Mouse (Mus musculus): ENCODE data around the gene 1810037I17Rik. TPM values are rescaled to one million over a fixed set of nuclear protein-coding genes. Genes with fewer than 3 reads are reported as not detected.

1810037I17Rik gene
- total and polyA plus RNA-seq, 3 experiments: 47.3 to 64.9 TPM; not detected in 1

DNA sequence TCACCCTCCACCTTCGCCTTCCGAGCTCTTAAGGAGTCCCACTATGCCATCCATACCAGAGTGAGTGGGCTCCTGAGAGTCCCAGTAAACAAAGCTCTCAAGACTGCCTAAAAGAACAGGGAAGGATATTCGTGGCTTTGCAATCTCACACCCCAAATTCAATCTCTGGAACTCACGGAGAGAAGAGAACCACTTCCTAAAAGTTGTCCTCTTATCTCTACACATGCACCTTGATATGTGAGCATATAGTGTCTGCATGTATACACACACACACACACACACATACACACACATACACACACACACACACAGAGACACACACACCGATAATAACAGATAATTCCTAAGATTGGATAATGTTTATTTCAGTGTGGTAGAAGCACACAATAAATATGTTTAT lies 8.5 kb upstream of the 1810037I17Rik start (continued):
- TF ChIP-seq MEF2A (IDR thresholded peaks at IDR 0.05; ENCODE audit: extremely low read depth, insufficient replicate concordance, low read depth, low read length, poor library complexity, severe bottlenecking) (no peak), ZNF384 (IDR thresholded peaks at IDR 0.05; ENCODE audit: low read depth, low read length) (no peak), TBP (IDR thresholded peaks at IDR 0.05; ENCODE audit: low read depth, low read length) (no peak), HCFC1 (IDR thresholded peaks at IDR 0.05; ENCODE audit: low read depth, low read length) (no peak)

DNA sequence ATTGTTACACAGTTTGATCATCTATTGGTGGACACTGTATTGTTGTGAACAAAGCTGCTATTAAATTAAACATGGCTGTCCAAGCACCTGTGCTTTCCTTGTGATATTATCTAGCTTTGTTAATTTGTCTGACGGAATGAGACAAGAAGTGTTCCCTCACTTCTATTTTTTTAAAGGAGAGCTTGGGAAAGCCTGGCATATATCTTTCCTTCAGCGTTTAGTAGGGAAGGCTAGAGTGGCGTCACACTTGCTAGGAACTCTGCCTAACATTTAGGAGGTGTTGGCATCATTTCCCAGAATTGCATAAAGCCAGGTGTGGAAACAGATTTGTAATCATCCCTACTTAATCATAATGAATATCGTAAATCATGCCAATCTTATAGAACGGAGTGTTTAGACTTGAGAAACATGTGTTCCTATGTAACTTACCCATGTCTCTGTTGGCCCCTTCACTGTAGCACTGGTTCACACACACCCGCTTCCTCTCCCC lies 7.8 kb upstream of the 1810037I17Rik start:
- no peak overlapping the region for H3K27ac ChIP-seq (ENCODE audit: control insufficient read depth, low read depth, low read length)
- no peaks in the 10 kb centered on the region for H3K27me3 ChIP-seq (ENCODE audit: control insufficient read depth in 1 of 2, insufficient read depth in 2 of 2, low read length in 2 of 2)
- H3K36me3 ChIP-seq (ENCODE audit: control insufficient read depth in 1 of 2, insufficient read depth in 2 of 2, low read length in 2 of 2): peaks cover 0 to 35% of the 10 kb centered on the region in 2 experiments; a peak in 2 of 4 replicates
- no peak overlapping the region for H3K9ac ChIP-seq (ENCODE audit: control insufficient read depth, low read depth, low read length, poor library complexity, severe bottlenecking)
- DNase-seq (ENCODE audit: low read depth, low spot score): no peak
- no peaks in the 10 kb centered on the region for H3K9me3 ChIP-seq (replicated peaks; ENCODE audit: insufficient read depth, low read length)
- TF ChIP-seq ZKSCAN1 (IDR thresholded peaks at IDR 0.05; ENCODE audit: low read depth, low read length) (no peak), MAFK (IDR thresholded peaks at IDR 0.05; ENCODE audit: borderline replicate concordance, low read depth, low read length) (no peak), USF1 (IDR thresholded peaks at IDR 0.05; ENCODE audit: low read depth, low read length) (no peak), CHD2 (IDR thresholded peaks at IDR 0.05; ENCODE audit: low read length) (no peak), NELFE (IDR thresholded peaks at IDR 0.05; ENCODE audit: low read depth, low read length) (no peak), TBP (IDR thresholded peaks at IDR 0.05; ENCODE audit: low read depth, low read length) (no peak), MAX (IDR thresholded peaks at IDR 0.05; ENCODE audit: low read length) (no peak), USF2 (IDR thresholded peaks at IDR 0.05; ENCODE audit: borderline replicate concordance in 1 of 2, insufficient read depth in 1 of 2, low read depth in 1 of 2, low read length in 2 of 2) (no peak), CHD1 (IDR thresholded peaks at IDR 0.05; ENCODE audit: low read depth, low read length) (no peak), JUND (IDR thresholded peaks at IDR 0.05; ENCODE audit: low read depth, low read length) (no peak), E2F4 (IDR thresholded peaks at IDR 0.05; ENCODE audit: borderline replicate concordance, low read depth, low read length) (no peak), ZC3H11A (IDR thresholded peaks at IDR 0.05; ENCODE audit: low read depth, low read length) (no peak), ZNF384 (IDR thresholded peaks at IDR 0.05; ENCODE audit: low read depth, low read length) (no peak), POLR2A (IDR thresholded peaks at IDR 0.05; ENCODE audit: control insufficient read depth in 1 of 2, insufficient read depth in 1 of 2, low read depth in 1 of 2, low read length in 2 of 2, poor library complexity in 1 of 2) (no peak), SIN3A (IDR thresholded peaks at IDR 0.05; ENCODE audit: low read length) (no peak)
- no peaks in the 10 kb centered on the region for H3K79me2 ChIP-seq (ENCODE audit: control insufficient read depth, insufficient read depth, low read length, poor library complexity)
- no peak overlapping the region for H3K4me3 ChIP-seq (ENCODE audit: control insufficient read depth in 1 of 2, insufficient read depth in 1 of 2, low read depth in 2 of 2, low read length in 2 of 2)
- peaks cover 16 to 35% of the 10 kb centered on the region in 2 experiments for H3K4me1 ChIP-seq (ENCODE audit: control insufficient read depth in 1 of 2, insufficient read depth in 2 of 2, low read length in 2 of 2)

- peak; percentile 25 for DNase-seq (ENCODE audit: low read depth, low spot score)
- H3K27me3 ChIP-seq (ENCODE audit: control insufficient read depth in 1 of 2, insufficient read depth in 2 of 2, low read length in 2 of 2): no peaks in the 10 kb centered on the region
- peaks cover 18 to 39% of the 10 kb centered on the region in 2 experiments for H3K4me1 ChIP-seq (ENCODE audit: control insufficient read depth in 1 of 2, insufficient read depth in 2 of 2, low read length in 2 of 2)
- H3K79me2 ChIP-seq (ENCODE audit: control insufficient read depth, insufficient read depth, low read length, poor library complexity): no peaks in the 10 kb centered on the region
- no peak overlapping the region for H3K4me3 ChIP-seq (ENCODE audit: control insufficient read depth in 1 of 2, insufficient read depth in 1 of 2, low read depth in 2 of 2, low read length in 2 of 2)
- H3K27ac ChIP-seq (ENCODE audit: control insufficient read depth, low read depth, low read length): peak overlapping the region; percentile 26
- H3K9ac ChIP-seq (ENCODE audit: control insufficient read depth, low read depth, low read length, poor library complexity, severe bottlenecking): peak overlapping the region; percentile 6; the same call in 1 of the 2 replicates
- peaks cover 0 to 39% of the 10 kb centered on the region in 2 experiments; a peak in 2 of 4 replicates for H3K36me3 ChIP-seq (ENCODE audit: control insufficient read depth in 1 of 2, insufficient read depth in 2 of 2, low read length in 2 of 2)
- TF ChIP-seq MEF2A (IDR thresholded peaks at IDR 0.05; ENCODE audit: extremely low read depth, insufficient replicate concordance, low read depth, low read length, poor library complexity, severe bottlenecking) (no peak), ZNF384 (IDR thresholded peaks at IDR 0.05; ENCODE audit: low read depth, low read length) (peak; percentile 97)
- no peaks in the 10 kb centered on the region for H3K9me3 ChIP-seq (replicated peaks; ENCODE audit: insufficient read depth, low read length)
Observed at GRCm38 (mm10) chr3:122918672-122919071, 5.3 kb upstream of the 1810037I17Rik start.

Data from MEL (cell line).